Mouse (Mus musculus) adrenal gland, adult 2 months (tissue): Measurements from ENCODE around the gene Trpm1. TPM values are rescaled to one million over a fixed set of nuclear protein-coding genes. Genes with fewer than 3 reads are reported as not detected.

Source experiments
- DNase-seq: peaks from one replicate; pipeline ENCODE4 v3.0.0; 2021
- microRNA-seq, 2 experiments: library from miRNA; unstranded; fragments of <30 nt; microRNA quantifications; one replicate each; pipeline ENCODE4 v1.2.0; 2021
- polyA plus RNA-seq: library from polyadenylated mRNA; depleted of rRNA; stranded (reverse); fragments of >200 nt; gene quantifications from 2 replicates; pipeline ENCODE4 v1.2.3, GENCODE M21; 2012; rRNA removed
- total RNA-seq, 2 experiments: library from RNA; stranded (reverse); gene quantifications; 2 replicates each; pipeline ENCODE4 v1.2.3; 2021

Gene Trpm1
- total and polyA plus RNA-seq, 3 experiments = not detected

DNA sequence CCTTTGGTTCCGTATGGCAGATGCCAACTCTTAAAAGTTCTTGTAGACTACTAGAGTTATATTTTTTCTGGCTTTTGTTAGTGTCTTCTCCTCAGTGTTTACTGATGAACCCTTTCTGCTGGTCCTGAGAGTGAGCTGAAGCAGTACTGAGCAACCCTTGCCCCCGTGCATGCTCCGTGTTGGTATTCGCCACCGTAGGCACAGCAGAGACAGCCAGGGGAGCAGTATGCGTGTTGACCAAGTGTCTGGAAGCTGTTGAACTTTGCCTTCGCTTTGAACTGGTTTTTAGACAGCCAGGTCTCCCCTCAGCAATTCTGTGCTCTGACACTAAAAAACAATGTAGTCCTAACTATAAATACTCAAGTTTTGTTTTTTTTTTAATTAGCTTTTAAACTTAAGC, 135.8 kb downstream of the Trpm1 start:
- DNase-seq = no peak

DNA sequence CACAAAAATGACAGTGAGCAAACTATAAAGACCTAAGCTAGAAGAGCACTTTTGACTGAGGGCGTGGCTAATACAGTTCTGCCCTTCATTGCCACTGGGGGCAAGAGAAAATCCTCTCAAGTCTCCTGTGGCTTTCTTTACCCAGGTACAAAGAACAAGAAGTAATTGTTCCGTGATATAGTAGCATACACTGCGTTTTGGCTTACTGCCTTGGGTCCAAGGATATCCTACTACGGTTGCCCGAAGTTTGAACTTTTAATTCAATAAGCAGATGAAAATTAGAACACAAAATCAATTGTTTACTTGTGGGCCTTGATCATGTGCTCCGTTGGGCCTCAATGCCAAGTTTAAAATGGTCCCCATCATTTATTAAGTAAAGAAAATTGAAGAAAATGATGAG, 136.8 kb downstream of the Trpm1 start:
- no peak for DNase-seq

DNA sequence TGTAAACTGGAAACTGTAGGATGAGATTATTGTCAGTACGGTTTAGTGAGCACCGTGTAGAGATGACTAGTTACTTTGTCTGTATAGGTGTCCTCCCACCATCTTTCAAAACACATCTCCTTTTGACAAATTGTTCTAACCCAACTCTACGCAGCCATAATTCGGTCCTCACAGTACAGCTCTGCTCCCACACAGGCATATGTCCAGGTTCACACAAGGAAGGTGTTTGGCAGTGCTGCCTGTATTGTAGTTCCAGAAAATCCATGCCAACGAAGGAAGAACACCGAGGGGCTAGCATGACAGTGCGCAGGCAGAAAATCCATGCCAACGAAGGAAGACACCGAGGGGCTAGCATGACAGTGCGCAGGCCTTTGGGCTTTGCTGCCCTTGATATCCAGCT, 138.1 kb downstream of the Trpm1 start:
- no peak for DNase-seq

DNA sequence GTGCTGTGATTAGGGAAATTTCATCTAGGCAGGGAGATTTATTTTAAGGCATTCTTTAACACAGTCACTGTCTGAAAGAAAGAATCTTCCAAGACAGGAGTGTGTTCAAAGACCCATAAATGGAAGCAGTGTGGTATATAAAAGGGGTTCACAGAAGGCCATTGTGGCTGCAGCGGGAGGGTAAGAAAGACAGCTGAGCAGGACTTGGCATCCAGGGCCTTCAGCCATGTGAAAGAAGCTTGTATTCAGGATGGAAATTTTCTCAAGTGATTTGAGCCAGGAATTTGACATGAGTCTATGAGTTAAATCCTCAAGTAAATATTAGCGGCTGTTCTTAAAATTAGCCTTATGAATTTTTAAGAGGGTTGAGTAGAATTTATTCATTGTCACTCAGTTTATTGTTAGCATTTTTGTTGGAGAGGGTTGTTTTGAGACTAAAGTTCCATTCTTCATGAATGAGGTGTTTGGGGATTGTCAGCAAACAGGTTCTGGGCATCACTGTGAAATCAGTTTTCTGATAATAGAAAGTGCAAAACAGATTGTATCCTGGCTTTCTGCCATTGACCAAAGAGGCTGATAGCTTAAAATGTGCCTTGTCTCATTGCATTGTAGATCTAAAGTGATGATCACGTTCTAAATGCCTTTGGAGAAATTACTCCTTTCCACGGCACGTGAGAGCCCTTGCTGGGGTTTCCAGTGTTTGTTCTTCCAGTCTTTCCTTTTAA, 142.8 kb downstream of the Trpm1 start:
- no peak for DNase-seq

DNA sequence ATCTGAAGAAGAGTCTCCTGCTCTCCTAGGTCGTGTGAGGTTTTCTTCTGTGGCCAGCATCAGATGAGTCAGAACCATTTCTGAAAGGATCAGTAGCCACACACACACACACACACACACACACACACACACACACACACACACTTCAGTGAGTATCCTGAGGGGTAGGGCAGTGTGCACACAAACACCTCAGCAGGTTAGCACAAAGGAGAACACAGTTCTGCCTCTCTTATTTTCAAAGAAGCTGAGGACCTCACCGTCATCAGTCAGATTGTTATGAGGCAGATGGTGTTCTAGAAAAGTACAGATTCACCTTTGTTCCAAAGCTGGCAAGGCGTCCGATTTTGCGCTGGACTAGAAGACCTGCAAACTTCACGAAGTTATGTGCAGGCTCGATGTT, 156.6 kb downstream of the Trpm1 start:
- no peak for DNase-seq

DNA sequence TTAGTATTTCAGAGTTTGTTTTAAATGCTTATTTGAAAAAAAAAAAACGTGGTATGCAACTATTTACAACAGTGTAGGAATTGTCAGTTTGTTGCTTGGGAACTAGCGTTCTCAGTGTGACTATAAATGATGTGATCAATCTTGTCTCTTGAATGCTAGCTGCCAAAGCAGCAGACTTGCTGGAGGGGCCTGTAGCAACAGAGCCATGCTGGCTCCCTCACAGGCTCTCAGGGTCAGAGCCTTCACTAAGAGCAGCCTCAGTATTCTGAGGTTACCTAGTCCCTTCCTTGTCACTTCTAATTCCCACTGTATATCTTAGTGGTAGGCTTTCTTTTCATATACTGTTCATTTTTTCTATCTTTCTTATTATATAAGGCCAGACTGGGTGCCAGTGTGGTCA, 157.1 kb downstream of the Trpm1 start:
- no peak for DNase-seq

DNA sequence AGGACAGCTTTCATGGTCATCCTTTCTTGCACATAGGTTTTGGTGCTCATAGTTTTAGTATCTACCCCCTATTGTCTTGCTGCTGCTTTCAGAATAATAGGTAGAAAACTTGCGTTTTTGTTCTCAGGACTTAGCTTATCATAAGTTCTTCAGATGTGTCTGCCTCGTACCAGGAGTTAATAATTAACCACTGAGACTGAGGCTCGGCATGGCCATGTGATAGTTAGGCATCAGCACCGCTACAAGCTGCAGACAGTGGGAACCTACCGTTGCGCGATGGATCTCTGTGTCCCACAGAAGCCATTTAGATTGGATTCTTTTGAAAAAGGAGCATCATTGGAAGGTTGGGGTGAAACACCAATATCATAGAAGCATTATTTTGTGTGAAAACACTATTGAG, 159.2 kb downstream of the Trpm1 start:
- no peak for DNase-seq

Small RNA genes lying within 50 kb of the gene (microRNA-seq; reads per million reads assigned to microRNA genes)
- gene Mir211 (0 to 0.83 reads per million in 2 experiments), gene Mir6416 (0 to 0.44 reads per million in 2 experiments)

Other genes with a start within 250 kb of the Trpm1 start
- not detected for gene E030018B13Rik, start 237.0 kb upstream of the Trpm1 start, total RNA-seq
- gene E030018B13Rik, start 237.0 kb upstream of the Trpm1 start, polyA plus RNA-seq = not detected in 2 replicates
- 10 to 100 TPM; 67.0 to 77.8 TPM for gene Klf13, start 214.9 kb upstream of the Trpm1 start, total RNA-seq
- gene Klf13, start 214.9 kb upstream of the Trpm1 start, polyA plus RNA-seq = 69.2 and 87.7 TPM in 2 replicates
- gene Mtmr10, start 133.8 kb downstream of the Trpm1 start, total RNA-seq = 10 to 100 TPM; 27.3 to 29.0 TPM
- gene Mtmr10, start 133.8 kb downstream of the Trpm1 start, polyA plus RNA-seq = 4.2 and 5.2 TPM in 2 replicates
- gene Fan1, start 220.3 kb downstream of the Trpm1 start, total RNA-seq = 1 to 10 TPM; 4.7 to 8.9 TPM
- 2.0 and 2.6 TPM in 2 replicates for gene Fan1, start 220.3 kb downstream of the Trpm1 start, polyA plus RNA-seq
- gene Mphosph10, start 238.4 kb downstream of the Trpm1 start, total RNA-seq = 10 to 100 TPM; 23.8 to 34.2 TPM
- 0.06 and 0.10 TPM in 2 replicates for gene Mphosph10, start 238.4 kb downstream of the Trpm1 start, polyA plus RNA-seq
- gene Mcee, start 238.8 kb downstream of the Trpm1 start, total RNA-seq = 10 to 100 TPM; 77.1 to 93.6 TPM
- 9.4 and 12.9 TPM in 2 replicates for gene Mcee, start 238.8 kb downstream of the Trpm1 start, polyA plus RNA-seq